Mouse (Mus musculus) adrenal gland, postnatal 10 days (tissue): ENCODE results near the gene Kif6. TPM values are rescaled to one million over a fixed set of nuclear protein-coding genes. Genes with fewer than 3 reads are reported as not detected.
A peak's percentile ranks its signal among the peaks of the same experiment; 100 is the strongest.

Experiments
- DNase-seq: peaks from one replicate; pipeline ENCODE4 v3.0.0; 2021; ENCODE audit warnings: mixed read lengths
- total RNA-seq, 2 experiments: library from RNA; stranded (reverse); gene quantifications; 2 replicates each; pipeline ENCODE4 v1.2.3; 2021

Kif6 gene
- total RNA-seq, 2 experiments from 2014 or later, result 0.18 to 0.48 TPM

DNA sequence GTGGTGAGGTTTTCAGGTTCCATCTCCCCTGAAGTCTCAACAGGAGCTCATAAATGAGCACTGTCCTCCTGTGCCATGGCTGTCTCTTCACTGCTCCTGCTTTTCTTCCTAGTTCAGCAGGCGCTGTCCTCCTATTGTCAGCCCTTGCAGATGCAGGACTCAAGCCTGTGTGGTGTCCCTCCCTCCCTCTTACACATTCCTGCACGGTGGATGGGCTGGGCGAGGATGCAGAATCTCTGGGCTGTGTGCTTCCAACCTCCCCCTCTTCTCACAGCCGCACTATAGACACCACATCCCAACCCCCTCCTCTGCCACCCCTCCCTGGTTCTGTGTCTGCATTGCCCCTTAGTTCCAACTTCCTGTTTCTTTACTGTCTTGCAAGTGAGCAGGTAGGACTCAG is 240.8 kb downstream of the Kif6 start:
- no peak for DNase-seq

DNA sequence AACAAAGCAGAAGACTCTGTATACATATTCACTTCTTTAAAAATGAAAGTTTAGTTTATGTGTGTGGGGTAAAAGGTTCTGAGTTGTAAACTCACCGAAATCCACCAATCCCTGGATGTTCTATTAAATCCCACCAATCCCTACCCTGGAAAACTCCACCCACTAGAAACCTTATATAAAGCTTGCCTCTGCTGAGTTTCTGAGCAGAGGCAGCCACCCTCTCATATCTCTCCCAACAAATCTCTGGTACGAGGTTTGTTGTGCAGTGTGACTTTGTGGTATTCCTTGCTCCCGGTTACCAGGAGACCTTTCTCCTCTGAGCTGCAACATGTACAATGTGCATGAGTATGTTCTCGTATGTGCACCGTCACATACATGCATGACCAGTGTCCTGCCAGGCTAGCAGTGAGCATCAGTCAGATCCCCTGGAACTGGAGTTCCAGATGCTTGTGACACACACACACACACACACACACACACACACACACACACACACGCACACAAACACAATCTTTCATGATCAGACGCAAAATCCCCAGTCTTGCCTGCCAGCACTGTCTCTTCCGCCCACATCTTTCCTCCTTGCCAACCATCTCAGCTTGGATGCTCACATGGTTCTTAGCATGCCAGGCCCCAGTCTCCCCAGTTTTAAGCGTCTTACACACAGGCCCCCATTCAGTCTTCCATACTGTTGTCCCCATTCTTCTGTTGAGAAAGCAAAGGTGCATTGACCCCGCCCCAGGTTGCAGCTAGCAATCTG is 245.3 kb downstream of the Kif6 start:
- DNase-seq, result no peak

DNA sequence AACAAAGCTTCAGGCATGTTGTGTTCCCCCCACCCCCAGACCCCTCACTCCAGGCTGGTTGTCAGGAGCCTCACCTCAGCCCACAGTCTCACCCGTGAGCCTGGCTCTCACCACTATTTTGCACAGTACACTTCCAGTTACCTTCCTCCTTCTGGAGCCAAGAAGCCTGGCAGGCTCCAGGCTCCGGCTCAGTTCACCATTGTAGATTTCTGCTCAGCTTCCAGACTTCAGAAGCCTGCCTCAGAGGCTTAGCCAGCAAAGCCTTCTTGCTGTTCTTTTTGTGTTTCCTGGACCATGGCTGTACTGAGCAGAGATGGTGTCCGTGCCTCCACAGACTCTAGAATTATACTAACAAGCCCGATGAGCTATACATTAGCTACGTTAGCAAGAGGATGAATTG is 248.7 kb downstream of the Kif6 start:
- no peak for DNase-seq

DNA sequence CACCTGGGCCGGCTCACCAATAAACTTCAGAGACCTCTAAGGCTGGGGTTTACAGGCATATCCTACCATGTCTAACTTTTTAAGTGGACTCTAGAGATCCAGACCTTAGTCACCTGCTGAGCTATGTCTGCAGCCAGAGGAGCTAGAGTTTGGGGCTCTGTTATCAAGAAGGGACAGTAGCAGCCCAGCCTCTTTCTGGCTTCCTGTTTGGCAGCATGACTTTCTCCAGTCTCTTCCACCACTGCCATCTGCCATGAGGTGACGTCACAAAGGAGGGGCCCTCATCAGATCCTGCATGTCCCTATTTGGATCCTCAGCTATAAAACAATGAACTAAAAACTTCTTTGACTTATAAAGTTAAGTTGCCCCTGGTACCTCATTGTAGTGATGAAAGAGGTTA is 250.7 kb downstream of the Kif6 start:
- DNase-seq, result no peak

DNA sequence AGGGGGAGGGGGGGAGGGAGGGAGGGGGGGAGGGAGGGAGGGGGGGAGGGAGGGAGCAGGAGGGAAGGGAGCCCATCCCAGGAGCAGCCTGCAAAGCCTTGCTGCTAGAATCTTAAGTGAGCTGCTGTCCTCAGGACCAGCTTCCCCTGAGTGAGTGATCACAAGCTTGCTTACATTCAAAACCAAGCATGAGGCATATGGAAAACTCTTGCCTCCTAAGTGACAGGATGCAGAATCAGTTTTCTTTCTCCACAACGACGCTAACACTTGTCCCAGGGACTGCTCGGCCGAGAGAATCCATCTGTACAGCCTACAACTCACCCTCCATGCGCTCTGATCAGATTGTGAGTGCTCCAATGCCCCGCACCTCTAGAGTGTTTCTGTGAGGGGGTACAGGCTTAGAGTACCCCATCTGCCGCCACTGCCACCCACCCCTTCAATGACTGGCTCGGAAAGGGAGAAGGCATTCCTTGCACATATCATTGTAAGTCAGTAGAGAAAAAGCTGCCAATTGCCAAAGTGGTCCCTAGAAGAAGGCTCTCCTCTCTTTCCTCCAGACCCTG is 251.8 kb downstream of the Kif6 start:
- no peak for DNase-seq

DNA sequence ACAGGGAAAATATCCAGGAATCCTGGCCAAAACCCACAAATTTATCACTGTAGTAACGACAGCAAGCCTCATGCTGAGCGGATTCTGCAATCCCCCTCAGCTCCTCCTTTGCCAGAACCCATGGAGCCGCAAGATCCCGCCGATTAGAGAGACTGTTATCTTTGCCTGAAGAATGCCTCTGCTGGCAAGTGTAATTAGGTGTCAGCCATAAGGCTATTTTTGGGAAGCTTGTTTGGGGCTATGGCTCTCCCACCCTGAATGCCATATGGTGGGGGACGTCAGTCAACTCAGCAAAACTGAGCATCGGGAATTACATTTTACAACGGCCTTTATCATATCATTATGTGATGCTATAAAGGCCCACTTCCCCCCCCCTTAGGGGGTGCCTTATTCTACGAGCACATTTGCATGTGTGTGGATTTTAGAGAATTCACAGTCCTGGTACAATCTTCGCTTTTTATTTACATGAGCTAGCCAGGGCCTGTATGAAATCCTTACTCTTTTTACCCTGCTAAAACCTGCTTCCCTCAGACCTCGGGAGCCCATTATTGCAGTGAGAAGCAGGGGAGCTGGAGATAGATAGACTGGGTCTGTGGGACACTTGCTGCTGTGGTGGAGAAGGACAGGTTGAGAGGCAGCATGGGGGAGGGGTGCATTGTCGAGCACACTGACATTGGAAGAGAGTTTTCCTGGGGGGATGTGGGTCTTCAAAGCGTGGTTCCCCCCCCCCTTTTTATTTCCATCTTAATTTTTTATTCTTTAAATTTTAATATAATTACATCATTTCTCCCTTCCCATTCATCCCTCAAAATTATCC is 252.6 kb downstream of the Kif6 start:
- DNase-seq, result no peak

DNA sequence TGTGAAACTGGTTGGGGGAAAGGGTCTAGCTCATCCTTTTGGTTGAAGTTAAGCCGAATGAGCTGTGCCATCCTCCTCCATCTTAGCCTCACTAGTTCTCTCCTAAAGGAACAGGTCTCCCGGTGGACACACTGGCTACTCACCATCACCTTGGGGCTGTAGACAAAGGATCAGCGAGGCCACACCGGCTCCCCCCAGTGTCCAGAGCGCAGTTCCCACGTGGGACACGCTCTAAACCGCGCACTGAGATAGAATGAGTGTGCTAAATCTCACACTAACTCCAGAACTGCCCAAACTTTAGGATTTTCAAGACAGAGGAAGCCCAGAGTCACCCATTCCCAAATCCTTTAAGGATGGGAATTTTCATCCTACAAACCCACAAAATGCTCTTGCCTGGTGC is 254.3 kb downstream of the Kif6 start:
- no peak for DNase-seq

DNA sequence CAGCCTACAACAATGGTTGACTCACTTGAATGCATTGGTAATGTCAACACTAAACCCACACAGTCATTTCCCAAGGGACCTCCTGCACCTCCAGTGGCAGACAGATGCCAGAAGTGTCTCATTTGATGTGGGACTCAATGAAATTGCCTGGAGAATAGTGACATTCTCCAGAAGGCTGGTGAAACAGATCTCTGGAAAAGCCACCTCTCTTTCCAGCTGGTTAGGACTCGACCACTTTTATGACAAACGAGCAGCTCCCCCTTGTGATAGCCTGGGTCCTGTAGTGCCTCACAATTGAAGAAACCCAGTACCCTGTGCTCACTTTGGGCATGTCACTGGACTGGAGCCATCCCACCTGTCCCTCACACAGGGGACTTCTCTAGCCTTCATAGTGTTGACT is 257.4 kb downstream of the Kif6 start:
- DNase-seq, result no peak

DNA sequence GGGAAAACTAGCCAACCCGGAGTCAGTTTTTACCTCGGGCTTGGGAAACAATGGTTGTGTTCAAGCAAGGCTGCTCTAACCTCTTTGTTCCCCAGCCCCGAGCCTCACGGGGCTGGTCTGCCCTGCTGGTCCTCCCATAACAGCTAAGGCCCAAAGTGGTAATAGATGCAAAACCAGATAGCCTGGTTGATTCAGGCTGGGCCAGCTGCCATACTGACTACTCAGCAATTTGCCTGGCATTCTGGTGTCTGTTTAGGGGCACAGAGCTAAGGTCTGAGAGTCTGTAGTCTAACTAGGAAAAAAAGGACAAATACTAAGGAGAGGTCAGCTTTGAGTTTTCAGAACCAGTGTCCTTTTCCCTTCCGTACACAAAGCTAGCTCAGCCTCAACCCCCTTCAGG is 259.8 kb downstream of the Kif6 start:
- DNase-seq, result no peak

DNA sequence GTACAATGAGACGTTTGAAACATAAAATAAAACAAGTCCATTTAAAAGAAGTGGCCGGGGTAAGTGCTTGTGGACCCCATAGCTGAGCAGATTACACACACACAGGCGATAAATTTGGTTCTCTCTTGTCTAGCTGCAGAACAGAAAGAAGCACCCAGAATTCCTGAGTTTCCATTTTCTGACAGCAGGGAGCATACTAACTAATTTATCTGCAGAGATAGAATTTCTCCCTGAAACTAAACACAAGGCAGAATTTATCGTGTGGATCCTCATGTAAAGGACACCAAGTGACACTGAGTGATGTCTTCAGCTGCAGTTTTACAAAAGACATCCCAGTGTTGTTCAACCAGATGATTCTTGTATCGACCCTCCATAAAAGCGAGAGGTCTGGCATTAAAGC is 260.5 kb downstream of the Kif6 start:
- no peak for DNase-seq

DNA sequence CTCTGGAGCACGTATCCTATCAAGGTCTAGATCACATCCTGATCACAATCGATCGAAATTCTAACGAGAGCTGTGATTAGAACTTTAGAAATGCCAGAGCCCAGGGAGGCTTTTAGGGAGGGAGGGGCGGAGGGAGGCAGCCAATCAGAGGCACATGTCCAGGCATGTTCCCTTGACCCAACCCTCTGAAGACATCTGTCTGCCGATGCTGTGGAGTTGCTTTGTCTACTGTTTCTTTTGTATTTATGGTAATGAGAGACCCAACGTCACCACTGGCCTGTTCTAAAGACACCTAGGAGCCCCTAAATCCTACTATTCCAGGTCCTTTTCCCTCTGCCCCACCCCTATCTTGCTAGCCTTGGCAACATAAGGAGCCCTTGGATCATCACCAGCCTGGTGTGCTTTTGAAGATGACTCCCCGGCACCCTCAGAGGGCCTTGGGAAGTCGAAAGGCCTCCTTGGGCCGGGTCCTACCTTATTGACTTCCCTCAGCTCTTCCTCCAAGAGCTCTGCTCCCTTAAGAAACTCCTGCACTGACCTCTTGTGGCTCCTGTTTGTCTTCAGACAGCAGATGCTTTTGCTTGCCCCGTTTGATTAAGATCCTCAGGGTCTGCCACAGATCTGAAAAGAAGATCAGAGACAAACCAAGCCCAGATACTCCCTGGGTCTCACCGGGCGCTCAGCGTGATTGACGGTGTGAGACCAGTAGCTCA is 261.2 kb downstream of the Kif6 start:
- no peak for DNase-seq

DNA sequence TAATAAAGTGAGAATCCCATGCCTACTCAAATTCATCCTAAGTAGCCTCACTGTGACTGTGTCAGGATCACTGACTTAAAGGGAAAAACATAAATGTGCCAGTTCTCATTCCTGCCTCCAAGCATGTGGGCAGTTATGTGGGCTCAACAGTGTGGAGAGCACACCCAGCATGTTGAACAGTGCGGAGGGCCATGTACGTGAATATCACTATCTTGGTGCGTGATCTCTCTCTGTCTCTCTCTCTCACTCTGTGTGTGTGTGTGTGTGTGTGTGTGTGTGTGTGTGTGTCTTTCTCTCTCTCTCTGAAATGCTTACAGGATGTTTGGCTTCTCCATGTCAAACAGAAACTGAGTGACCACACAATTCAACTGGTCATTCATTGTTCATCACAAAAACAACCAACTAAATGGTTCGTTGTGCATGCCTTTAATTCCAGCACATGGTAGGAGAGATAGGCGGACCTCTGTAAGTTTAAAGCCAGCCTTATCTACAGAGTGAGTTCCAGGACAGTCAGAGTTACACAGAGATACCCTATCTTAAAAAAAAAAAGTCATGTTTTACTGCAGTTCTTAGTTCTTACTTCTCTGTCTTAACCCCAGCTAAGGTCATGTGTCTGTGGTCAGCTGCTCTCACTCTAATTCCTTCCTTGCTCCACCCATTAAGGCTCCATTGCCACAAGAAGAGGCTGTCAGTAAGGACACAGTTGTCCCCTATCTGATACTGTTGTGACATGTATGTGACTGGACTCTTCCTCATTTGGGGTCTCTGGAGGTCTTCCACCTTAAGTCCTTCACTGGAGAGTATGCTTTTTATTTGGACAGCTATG is 266.2 kb downstream of the Kif6 start:
- no peak for DNase-seq

DNA sequence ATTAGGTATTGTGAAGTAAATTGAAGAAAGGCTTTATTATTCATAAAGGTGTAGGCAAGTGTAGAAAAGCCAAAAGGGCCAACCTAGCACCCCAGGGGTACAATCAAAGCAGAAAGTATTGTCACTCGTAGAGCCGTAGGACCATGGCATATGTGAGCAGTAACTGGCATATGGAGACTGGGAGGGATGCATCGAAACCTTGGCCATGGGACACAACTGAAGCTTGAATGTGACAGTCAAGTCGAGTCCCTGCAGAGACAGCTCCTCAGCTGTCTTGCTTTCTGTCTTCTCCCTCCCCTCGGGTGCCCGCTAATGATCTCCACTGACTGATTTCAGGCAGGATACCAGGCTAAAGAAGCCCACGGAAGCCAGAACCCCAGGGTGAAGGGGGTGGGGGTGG is 266.9 kb downstream of the Kif6 start:
- DNase-seq, result no peak

DNA sequence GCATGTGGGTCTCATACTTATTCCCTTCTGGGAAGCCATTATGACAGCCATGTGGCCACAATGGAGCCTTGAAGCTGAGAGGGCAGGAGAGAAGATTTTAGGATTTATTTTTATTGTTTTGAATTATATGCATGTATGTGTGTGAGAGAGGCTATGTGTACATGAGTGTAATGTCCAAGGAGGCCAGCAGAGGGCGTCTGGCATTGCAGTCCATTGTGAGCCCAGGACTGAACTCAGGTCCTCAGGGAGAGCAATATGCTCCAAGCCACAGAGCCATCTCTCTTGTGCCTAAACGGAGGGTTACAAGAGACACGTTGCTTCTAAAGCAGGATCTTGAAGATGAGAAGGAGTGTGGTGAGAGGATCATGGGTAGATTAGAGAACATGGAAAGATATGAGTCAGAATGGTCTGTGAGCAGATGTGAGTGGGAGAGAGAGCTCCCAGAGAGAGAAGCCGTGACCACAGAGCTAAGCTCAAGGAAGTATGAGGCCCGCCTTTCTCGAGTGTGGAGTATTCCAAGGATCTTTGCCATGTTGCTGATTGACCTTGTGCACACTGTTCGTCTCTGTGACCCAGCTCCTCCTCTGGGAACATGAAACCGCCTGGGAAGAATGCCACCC is 268.3 kb downstream of the Kif6 start:
- DNase-seq, result peak; percentile 20

DNA sequence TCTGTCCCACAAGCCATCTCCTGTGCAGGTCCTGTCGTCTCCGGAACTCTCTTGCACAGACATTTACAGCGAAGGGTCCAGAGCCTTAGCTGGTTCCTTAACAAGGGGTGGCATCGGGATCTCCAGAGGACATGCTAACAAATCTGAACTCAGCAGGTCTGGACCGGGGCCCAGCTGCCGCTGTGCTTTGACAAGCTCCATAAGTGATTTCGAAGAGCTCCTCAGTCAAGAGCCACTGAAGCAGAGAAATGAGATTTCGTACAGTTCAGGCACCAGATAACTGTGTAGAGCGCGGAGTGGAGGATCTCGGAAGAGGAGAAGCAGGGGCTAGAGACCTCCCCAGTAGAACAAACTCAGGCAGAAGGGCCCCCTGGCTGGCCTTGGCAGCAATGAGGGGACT is 270.1 kb downstream of the Kif6 start:
- no peak for DNase-seq

DNA sequence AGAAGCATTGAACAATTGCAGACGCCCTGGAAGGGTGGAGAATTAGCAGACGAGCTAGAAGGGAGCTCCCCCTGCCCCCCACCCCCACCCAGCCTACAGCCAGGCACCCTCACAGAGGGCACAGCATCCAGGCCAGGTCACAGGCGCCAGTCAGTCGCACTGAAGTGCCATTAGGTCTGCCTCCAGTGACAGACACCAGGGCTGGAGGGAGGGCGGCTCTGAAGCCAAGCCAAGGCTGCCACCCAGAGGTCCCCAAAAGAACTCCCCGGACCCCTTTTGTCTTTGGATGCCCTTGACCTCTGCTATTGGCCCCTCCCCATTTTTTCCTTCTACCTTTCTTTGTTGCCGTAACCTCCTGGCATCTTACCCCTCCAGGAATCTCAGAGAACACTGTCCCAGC is 274.7 kb downstream of the Kif6 start:
- DNase-seq, result peak; percentile 15

DNA sequence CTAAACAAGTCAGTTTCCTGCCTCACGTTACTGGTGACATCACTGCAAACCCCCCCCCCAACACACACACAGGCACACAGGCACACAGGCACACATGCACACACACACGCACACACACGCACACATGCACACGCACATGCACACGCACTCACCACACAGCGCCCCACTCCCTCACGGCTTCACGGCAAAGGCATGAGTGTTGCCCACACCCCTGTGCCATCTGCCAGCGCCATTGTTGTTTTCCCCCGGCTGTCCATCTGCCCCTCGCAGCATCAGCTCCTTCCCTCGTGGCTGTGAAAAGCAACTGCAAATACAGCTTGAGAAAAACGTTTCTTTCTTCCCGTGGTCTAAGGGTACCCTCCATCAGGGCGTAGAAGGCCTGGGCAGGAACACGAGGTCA is 275.9 kb downstream of the Kif6 start:
- DNase-seq, result no peak

DNA sequence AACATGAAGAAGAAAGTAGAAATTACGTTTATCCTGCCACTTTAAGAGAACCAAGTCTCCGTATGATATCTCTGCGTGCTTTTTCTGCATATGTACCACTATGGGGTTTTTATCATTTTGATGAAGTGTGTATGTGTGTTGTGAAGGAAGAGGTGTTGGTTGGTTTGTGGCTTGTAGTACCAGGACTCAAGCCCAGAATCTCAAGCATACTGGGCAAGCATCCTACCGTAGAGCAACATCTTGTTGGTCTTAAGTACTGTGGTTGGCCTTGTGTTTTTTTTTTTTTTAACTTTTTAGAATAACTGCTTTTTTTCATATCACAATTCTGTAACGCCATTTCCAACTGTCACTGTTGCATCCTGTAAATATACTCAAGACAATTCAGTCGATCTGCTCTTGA is 277.5 kb downstream of the Kif6 start:
- no peak for DNase-seq

DNA sequence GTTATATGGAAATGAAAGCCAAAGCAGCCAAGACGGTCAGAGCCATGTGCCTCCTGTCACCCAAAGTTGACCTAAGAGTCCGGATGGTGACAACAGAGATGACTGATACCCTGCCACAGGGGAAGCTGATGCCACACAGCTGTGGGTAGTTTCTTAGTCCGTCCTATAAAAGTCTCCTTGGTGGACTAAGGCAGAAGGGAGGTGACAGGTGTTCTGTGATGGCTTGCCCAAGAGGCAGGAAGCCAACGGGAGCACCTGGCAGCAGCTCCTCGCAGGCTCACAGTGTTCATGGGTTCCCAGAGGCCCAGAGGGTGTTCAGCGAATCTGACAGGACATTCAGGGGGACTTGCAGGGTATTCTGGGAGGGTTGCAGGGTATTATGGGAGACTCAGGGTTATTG is 279.5 kb downstream of the Kif6 start:
- DNase-seq, result no peak

DNA sequence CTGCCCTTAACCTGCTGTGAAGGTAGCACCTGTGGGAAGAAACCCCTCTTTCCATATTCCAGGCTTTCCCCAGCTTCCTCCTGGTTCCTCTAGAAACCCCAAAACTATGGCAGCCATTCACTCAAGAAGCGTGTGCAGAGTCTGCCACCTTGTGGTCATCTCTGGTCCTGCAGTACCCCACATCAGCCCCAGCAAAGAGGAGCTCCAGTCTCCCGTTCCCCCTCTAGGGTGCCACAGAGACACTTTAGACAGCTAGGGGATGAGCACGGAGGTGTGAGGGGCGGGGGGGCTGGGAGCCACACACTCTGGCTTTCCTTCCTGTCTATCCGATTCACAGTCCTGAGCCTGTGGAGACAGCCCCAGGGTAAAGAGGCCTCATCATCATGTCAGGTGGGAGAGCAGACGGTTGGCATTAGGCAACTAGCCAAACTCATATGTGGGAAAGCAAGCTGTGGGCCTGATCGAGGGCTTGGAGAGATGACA is 284.0 kb downstream of the Kif6 start:
- peak; percentile 84 for DNase-seq

DNA sequence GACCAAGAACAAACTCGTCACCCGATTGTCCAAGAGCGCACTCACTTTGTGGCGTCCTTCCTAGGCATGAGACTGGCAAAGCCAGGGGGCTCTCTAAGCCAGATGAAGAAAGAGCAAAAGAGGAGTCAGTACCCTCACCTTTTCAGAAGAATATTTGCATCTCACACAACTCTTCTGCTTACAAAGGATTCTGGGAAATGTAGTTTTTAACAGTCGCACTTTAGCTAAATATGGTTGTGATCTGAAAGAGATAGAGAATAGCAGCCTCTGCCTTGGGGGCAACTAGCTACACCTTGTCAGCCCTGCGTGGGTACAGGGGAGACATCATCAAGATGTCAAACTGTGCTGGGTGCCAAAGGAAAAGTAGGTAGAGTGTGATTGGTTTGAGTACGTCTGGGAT is 287.7 kb downstream of the Kif6 start:
- no peak for DNase-seq
